Mouse (Mus musculus) left cerebral cortex, adult 2 months (tissue): ENCODE measurements around the gene Fshr. TPM values are rescaled to one million over a fixed set of nuclear protein-coding genes. Genes with fewer than 3 reads are reported as not detected.
"Not testable (repeated sequence)": the region's sequence is repeated elsewhere in the genome, so short reads cannot be mapped to it uniquely, and the experiment has no call there.

Source experiments
- DNase-seq, 2 experiments: peaks; one replicate each; pipeline ENCODE4 v3.0.0; 2021 to 2022; ENCODE audit warnings: low spot score in 2 of 2, mixed read lengths in 1 of 2; ENCODE audit errors: extremely low spot score in 1 of 2
- H3K27ac ChIP-seq: fragments of 200-600 bp; 2 replicates; pipeline ENCODE4 v1.8.1; 2022
- H3K4me3 ChIP-seq: fragments of 200-600 bp; 2 replicates; pipeline ENCODE4 v1.8.1; 2022
- CTCF ChIP-seq: fragments of 200-600 bp; IDR thresholded peaks from 2 replicates; pipeline ENCODE4 v1.8.1; 2022; ENCODE audit warnings: antibody characterized with exemption, mild to moderate bottlenecking, moderate library complexity
- intact Hi-C: fragments of 180-260 bp; cut with DNase I; formaldehyde crosslinking; loops from one replicate; pipeline ENCODE4 v1.15.1; 2025
- long read RNA-seq, 2 experiments: library from polyadenylated mRNA; stranded (forward); transcript quantifications; one replicate each; pipeline ENCODE4 v2.0.0; 2021; ENCODE audit warnings: borderline mapping rate in 2 of 2
- total RNA-seq, 2 experiments: library from RNA; stranded (reverse); gene quantifications; 2 replicates each; pipeline ENCODE4 v1.2.3; 2021

Gene Fshr
- total RNA-seq = not detected
- long read RNA-seq, experiment 1 = 0 reads
- long read RNA-seq, experiment 2 = 0 reads

DNA sequence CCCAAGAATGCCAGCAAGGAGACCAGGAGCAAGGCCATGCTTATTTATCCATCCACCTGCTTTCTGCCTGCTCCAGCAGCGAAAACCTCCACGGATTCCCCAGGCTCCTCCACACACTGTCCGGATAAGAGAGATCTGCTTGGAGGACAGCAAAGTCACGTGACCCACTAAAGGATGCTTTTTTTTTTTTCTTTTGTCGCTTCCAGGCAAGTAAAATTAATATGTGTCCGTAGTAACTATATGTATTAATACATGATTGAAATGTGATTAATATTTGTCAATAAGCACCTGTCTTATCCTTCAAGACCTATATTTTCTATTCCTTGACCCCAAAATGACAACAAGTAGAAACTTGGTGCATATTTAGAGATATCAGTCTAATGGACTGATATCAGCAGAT lies at the start of gene Fshr:
Fshr (minus strand) TSS at position 101 of the 400 bp plus-strand sequence.
- no peak for TF ChIP-seq CTCF
- intact Hi-C loops = no loop called here
- Histone ChIP-seq H3K4me3 (no peak within 1 kb of the TSS), H3K27ac (no peak within 1 kb of the TSS)
- no peak for DNase-seq

DNA sequence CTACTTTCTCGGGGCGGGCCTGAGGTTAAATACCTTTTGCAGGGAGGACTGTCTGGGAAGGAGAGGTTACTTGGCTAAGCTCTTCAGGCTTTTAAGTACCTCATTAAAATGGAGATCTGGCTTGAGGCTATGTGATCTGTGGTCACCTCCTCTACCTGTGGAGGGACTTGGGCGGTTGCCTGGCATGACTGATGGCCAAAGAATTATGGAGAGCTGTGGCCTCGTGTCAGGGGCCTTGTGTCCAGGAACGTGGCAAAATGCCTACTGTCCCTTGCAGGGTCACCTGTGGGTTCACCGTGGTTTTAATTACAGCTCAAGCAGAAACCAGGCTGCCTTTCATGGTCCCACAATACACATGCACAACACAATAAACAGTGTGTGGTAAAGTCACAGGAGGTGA lies 1.7 kb upstream of the Fshr start:
- TF ChIP-seq CTCF = no peak
- Histone ChIP-seq H3K4me3 (no peak overlapping the region), H3K27ac (no peak overlapping the region)
- no peak for DNase-seq
- intact Hi-C loops = no loop called here

DNA sequence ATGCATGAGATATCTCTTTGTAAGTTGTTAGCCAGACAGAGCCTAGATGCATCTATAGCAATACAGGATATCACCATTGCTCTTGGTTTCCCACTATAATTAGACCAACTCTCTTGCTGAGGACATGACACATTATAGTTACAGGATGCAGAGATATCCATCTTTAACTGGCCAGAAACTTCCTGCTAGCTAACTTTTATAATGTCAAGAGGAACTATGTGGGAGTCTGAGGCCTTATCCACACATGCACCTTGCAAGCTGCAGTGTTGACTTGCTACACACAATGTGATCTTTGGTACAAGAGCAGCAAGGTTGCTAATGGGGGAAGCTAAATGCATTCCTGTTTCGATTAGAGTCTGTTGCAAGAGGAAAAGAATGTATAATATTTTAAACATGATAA lies 26.9 kb downstream of the Fshr start:
- intact Hi-C loops = no loop called here
- TF ChIP-seq CTCF = no peak
- no peak overlapping the region for H3K4me3 ChIP-seq
- H3K27ac ChIP-seq = no peak overlapping the region
- no peak for DNase-seq

DNA sequence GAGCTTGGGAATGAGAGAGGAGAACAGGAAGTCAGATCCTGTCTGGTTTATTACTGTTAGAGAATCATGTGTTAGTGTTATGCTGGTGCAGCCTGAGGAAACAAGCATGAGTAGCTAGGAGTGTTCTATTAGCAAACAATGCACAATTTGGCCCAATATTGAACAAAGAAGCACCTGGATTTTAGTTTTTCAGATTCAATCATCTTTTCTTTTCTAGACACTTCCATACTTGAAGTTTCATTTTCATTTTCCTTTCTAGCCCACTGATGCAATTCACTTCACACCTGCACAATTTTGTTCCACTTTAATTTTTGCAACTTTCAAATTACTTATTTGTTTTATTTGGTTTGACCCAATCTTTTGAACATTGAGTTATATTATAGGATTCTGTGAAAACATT lies 35.7 kb downstream of the Fshr start:
- intact Hi-C loops = no loop called here
- Histone ChIP-seq H3K27ac (no peak overlapping the region), H3K4me3 (no peak overlapping the region)
- no peak for TF ChIP-seq CTCF
- no peak for DNase-seq

DNA sequence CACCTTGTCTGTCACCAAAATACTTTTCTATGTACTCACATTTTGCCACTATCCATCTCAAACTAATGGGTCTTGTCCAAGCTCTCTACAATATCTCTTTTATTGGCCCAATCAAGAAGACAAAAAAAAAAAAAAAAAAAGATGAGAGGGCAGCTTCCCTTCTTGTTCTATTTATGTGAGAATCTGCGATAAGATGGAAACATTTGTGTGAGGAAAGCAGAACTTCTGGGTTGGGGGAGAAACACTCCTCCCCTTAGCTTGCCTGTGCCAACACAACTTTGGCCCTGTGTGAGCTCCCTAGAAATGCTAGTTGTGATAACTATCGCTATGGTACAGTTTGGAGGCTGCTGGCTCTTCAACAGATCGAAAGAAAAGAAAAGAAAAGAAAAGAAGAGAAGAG lies 38.0 kb downstream of the Fshr start:
- DNase-seq = no peak
- intact Hi-C loops = no loop called here
- no peak for TF ChIP-seq CTCF
- Histone ChIP-seq H3K27ac (no peak overlapping the region), H3K4me3 (no peak overlapping the region)

DNA sequence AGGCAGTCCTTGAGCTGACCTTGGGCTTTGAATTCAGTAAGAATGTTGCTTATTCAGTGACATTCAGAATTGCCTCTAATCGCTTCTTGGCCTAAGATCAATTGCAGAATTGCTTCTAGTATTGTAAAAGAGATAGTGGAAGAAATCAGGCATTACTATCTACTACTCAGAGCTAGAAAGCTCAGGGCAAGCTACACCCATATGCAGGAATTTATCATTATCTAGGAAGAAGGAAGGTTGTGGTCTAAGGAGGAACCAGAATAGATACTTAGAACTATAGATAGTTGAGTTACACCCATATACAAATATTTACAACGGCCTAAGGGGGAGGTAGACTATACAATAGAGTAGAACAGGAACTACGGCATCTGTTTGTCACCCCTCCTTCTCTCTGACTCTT lies 41.1 kb downstream of the Fshr start:
- H3K27ac ChIP-seq, DNase-seq, H3K4me3 ChIP-seq, intact Hi-C loops: not testable (repeated sequence)

DNA sequence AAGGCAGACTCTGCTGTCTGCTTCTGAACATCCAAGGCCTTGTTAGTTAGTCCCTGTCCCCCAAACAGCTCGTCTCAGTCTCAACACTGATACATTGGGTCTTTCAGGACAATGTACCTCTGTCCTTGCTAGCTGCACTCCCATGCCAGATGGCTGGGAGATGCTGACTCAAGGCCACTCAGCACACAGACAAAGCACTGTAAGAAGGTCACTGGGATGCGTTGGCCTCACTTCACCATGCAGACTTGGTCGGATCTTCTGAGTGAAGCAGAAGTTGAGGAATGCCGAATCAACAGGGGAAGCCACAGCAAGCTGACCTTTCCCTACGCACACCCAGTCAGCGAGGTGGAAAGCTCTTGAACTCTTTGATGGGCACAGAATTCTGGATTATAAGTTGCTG lies 55.7 kb downstream of the Fshr start:
- no peak for DNase-seq
- TF ChIP-seq CTCF = no peak
- intact Hi-C loops = no loop called here
- H3K4me3 ChIP-seq = no peak overlapping the region
- no peak overlapping the region for H3K27ac ChIP-seq

DNA sequence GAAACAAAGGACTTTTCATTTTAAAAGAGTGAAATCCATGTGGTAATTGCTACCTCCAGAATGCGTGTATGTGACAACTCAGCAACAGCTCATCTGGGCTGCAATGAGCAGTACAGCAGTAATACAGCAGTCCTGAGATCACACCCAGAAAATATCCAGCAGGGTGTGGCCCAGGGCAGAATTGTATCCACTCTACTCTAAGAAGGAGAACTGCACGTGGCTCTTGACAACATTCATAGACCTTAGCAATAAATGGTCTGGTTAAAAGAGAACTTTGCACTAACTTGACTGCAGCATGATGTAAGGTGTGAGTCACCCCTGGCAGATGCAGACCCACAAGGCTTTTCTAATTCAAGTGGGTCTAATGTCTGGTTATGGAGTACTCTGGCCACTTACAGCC lies 80.5 kb downstream of the Fshr start:
- H3K27ac ChIP-seq = peak overlapping the region; percentile 50; the same call in 1 of the 2 replicates
- no peak for TF ChIP-seq CTCF
- intact Hi-C loops = no loop called here
- no peak overlapping the region for H3K4me3 ChIP-seq
- DNase-seq = no peak

DNA sequence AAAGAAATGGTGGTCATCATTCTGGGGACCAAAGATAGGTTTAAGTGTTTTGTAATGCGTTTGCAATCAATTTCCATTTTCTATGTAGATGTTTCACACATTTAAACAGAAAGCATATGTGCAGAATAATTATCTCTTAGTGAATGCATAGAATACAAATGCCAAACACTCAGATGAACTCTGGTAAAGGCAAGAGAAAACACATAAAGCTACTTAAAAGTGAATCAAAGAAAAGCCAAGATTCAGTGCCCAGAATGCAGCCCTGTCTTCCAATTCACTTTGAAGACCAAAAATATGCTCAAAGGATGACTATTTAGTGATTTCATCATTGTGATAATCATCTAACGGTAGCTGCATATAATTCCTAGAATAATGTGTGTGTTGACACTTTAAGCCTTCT lies 81.2 kb downstream of the Fshr start:
- DNase-seq = no peak
- intact Hi-C loops = no loop called here
- TF ChIP-seq CTCF = no peak
- H3K4me3 ChIP-seq = no peak overlapping the region
- peak overlapping the region; percentile 50; the same call in 1 of the 2 replicates for H3K27ac ChIP-seq

DNA sequence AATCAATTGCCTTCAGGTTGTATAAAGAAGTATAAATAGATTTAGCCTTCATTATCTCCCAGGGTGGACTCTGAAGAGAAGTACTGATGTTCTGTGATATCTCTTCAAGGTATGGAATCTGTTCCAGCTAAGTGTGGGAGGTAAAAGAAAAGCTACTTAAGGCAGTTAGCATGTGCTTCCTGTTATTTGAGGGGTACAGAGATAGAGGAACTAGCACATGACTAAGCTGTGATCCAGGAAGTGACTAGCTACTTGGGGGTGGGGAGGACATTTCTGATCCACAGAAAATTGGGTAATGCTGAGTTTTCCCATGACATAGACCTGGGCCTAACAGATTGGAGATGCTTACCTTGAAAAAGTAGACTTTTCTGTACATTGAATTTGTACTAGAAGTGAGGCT lies 86.5 kb downstream of the Fshr start:
- intact Hi-C loops = no loop called here
- H3K4me3 ChIP-seq = no peak overlapping the region
- no peak overlapping the region for H3K27ac ChIP-seq
- TF ChIP-seq CTCF = no peak
- DNase-seq = no peak

DNA sequence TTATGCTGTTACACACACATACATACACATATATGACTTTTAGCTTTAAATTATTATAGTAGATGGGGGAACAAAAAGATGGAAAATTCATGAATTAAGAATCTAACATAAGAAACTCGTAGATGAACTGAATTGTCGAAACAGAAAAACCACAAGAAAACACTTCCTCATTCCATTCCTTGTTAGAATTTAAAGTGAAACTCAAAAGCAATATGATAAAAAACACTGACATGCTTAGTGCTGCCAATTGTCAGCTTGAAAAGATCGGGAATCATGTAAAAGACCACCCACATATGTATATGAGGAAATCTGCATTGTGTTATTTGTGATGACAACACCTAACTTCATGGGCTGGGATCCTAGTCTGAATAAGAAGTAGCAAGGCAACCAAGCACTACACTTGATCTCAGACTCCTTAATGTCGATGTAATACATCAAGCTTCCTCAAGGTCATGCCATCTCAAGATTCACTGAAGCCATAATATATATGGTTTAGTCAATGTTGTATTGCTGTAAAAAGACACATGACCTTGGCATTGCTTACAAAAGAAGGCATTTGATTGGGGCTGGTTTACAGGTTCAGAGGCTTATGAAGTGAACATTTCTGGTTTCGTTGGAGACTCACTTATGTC lies 99.6 kb downstream of the Fshr start:
- TF ChIP-seq CTCF = no peak
- intact Hi-C loops = no loop called here
- DNase-seq = no peak
- Histone ChIP-seq H3K27ac (no peak overlapping the region), H3K4me3 (no peak overlapping the region)

DNA sequence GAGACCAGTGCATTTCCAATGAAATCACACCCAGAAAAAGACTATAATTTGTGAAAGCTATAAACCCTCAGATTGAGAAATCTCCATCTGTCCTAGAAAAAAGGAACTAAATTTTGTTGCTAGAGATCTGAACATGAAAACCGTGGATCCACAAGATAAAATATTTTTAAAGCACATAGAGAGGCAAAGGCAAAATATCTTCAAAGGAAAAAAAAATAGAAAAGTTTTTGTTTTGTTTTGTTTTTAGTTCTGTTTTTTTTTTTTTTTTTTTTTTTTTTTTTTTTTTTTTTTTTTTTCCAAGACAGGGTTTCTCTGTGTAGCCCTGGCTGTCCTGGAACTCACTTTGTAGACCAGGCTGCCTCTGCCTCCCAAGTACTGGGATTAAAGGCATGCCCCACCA lies 100.7 kb downstream of the Fshr start:
- DNase-seq, H3K4me3 ChIP-seq, H3K27ac ChIP-seq: not testable (repeated sequence)
- intact Hi-C loops = loop anchor here (10.0 kb wide), 1 partner anchor 145 kb away; no protein-coding TSS in a partner anchor

DNA sequence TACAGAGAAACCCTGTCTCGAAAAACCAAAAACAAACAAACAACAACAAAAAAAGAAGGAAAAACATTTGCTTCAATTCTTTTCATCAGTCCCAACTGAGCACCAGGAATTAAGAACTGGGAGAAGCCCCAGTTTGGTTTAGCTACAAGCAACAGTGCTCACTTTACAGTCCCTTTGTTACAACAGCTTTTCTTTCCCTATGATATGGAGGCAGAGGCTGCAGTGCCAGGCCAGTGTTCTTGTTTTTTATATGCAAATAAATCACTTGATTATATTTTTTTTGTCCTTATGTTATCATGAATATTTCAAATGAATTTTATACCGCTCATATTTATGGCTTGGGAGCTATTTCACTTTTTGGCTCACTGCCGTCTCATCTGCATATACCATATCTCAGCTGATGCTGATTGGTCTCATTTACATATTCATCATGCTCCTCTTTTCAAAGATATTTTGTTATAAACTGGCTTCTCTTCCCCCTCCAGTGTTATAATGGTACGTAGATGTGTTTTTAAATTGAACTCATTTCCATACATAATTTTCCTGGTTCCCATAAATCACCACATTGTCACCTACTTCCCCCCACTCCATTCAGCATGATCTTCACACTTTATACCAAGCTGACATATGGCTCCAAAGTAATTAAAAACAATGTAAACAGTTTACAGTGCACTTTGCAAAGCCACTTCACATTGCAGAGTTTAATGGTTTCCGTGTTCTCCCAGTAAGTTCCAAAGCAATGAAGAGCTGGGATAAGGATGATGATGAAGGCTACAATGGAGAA lies 110.6 kb downstream of the Fshr start:
- no peak for TF ChIP-seq CTCF
- Histone ChIP-seq H3K4me3 (no peak overlapping the region), H3K27ac (no peak overlapping the region)
- intact Hi-C loops = loop anchor here (10.0 kb wide), 1 partner anchor 135 kb away; no protein-coding TSS in a partner anchor
- no peak for DNase-seq
